ENCODE assay signal across 22 mouse cellular contexts in the genomic region with DNA sequence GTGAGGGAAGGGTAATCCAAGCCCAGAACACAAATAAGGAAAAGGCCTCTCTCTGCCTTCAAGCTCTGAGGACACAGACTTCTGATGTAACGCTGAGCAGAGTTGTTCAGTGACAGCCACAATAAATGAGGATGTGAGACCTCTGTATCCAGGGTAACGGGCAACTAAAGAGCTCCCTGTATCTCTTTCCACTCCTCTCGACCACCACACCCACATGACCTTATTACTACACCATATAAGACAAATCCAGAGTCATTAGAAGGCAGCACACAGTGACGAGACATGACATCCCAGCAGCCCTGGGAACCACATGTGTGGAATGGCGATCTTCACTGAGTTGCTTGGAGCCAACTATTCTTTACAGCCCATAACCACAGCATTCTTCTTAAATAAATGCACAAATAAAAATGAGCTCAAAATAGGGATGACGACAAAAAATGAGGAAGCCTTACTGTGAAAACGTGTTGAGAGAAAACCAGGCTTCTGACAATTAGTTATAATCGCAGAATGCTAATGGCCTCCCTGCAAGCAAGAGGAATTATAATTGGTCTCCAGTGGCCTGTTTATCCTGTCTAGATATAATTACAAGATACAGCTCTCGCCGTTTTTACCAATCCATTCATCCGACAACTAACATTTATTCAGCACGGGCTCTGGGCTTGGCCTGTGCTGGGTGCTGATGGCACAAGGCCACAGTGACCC. TPM values are rescaled to one million over a fixed set of nuclear protein-coding genes. Genes with fewer than 3 reads are reported as not detected.
A peak's percentile ranks its signal among the peaks of the same experiment; 100 is the strongest.
DNase-seq lines count a peak whose midpoint lies in the region; ATAC-seq and TF ChIP-seq lines count a peak whose summit lies in the region.
"Had no signal": no experiment of that assay in that cellular context is flagged by ENCODE, and none has a peak within 500 bp of the region (broad histone marks: within the 10 kb centered on the region; RNA-seq: fewer than 3 reads in every experiment).

No protein-coding gene starts in this region.

- no peak for TF ChIP-seq EP300 in liver, postnatal 0 days (IDR thresholded peaks at IDR 0.05; ENCODE audit: low read depth)

- H3K27me3 ChIP-seq in embryonic facial prominence, embryonic 14.5 days (replicated peaks; ENCODE audit: control insufficient read depth, insufficient read depth, low read length) = no peaks in the 10 kb centered on the region
- H3K27me3 ChIP-seq in embryonic facial prominence, embryonic 10.5 days (replicated peaks; ENCODE audit: low read depth, poor library complexity, severe bottlenecking) = no peaks in the 10 kb centered on the region
- H3K27me3 ChIP-seq in forebrain, embryonic 15.5 days = no peaks in the 10 kb centered on the region
- no peaks in the 10 kb centered on the region for H3K27me3 ChIP-seq in neural tube, embryonic 12.5 days (replicated peaks)
- no peaks in the 10 kb centered on the region for H3K27me3 ChIP-seq in liver, postnatal 0 days (ENCODE audit: insufficient read depth, low read length)
- H3K27me3 ChIP-seq: embryonic facial prominence, embryonic 12.5 days; liver, embryonic 13.5 days had no signal

- no peak overlapping the region for H3K4me3 ChIP-seq in embryonic facial prominence, embryonic 14.5 days (ENCODE audit: low read depth, low read length)
- no peak overlapping the region for H3K4me3 ChIP-seq in embryonic facial prominence, embryonic 10.5 days
- no peak overlapping the region for H3K4me3 ChIP-seq in forebrain, embryonic 15.5 days
- no peak overlapping the region for H3K4me3 ChIP-seq in neural tube, embryonic 12.5 days
- no peak overlapping the region for H3K4me3 ChIP-seq in liver, postnatal 0 days (ENCODE audit: low read depth, low read length)
- H3K4me3 ChIP-seq: embryonic facial prominence, embryonic 12.5 days; liver, embryonic 13.5 days; myocyte had no signal

- ATAC-seq in embryonic facial prominence, embryonic 14.5 days (ENCODE audit: low read depth) = peak; percentile 59
- ATAC-seq in forebrain, embryonic 15.5 days (replicated peaks) = 0 out of 2 replicates have a peak, but pooled peaks have one; percentile 35
- peak; percentile 96 for ATAC-seq in megakaryocyte, adult 5-6 weeks (ENCODE audit: poor library complexity, severe bottlenecking)
- ATAC-seq in neural tube, embryonic 12.5 days (ENCODE audit: low FRiP score, low read depth) = peak; percentile 59; the same call in 1 of the 2 replicates
- ATAC-seq in liver, postnatal 0 days = no peak

- H3K4me2 ChIP-seq in embryonic facial prominence, embryonic 14.5 days (ENCODE audit: low read depth, low read length) = no peak overlapping the region
- H3K4me2 ChIP-seq in forebrain, embryonic 15.5 days (replicated peaks) = no peak overlapping the region
- no peak overlapping the region for H3K4me2 ChIP-seq in neural tube, embryonic 12.5 days (replicated peaks)
- H3K4me2 ChIP-seq in liver, postnatal 0 days (ENCODE audit: low read depth, low read length) = no peak overlapping the region
- H3K4me2 ChIP-seq: embryonic facial prominence, embryonic 12.5 days; liver, embryonic 13.5 days had no signal

- no peak overlapping the region for H3K9ac ChIP-seq in embryonic facial prominence, embryonic 14.5 days (ENCODE audit: low read depth, low read length)
- 0 out of 2 replicates have a peak overlapping the region, but pooled peaks have one; percentile 20 for H3K9ac ChIP-seq in forebrain, embryonic 15.5 days (replicated peaks)
- no peak overlapping the region for H3K9ac ChIP-seq in neural tube, embryonic 12.5 days
- H3K9ac ChIP-seq in liver, postnatal 0 days (replicated peaks) = no peak overlapping the region
- H3K9ac ChIP-seq: embryonic facial prominence, embryonic 12.5 days; liver, embryonic 13.5 days had no signal

- H3K27ac ChIP-seq in embryonic facial prominence, embryonic 14.5 days (replicated peaks; ENCODE audit: low read depth, low read length) = no peak overlapping the region
- H3K27ac ChIP-seq in embryonic facial prominence, embryonic 10.5 days (replicated peaks) = no peak overlapping the region
- peak overlapping the region; percentile 2; the same call in 1 of the 2 replicates for H3K27ac ChIP-seq in forebrain, embryonic 15.5 days (replicated peaks)
- peak overlapping the region; percentile 46; the same call in 1 of the 2 replicates for H3K27ac ChIP-seq in neural tube, embryonic 12.5 days
- H3K27ac ChIP-seq in liver, postnatal 0 days (ENCODE audit: low read depth) = no peak overlapping the region
- H3K27ac ChIP-seq: embryonic facial prominence, embryonic 12.5 days; liver, embryonic 13.5 days had no signal

- H3K36me3 ChIP-seq in embryonic facial prominence, embryonic 14.5 days (ENCODE audit: control insufficient read depth, insufficient read depth, low read length) = peaks cover 34% of the 10 kb centered on the region
- peaks cover 43% of the 10 kb centered on the region for H3K36me3 ChIP-seq in embryonic facial prominence, embryonic 10.5 days (replicated peaks)
- no peaks in the 10 kb centered on the region for H3K36me3 ChIP-seq in forebrain, embryonic 15.5 days
- H3K36me3 ChIP-seq in neural tube, embryonic 12.5 days = peaks cover 7% of the 10 kb centered on the region; the same call in 1 of the 2 replicates
- H3K36me3 ChIP-seq in liver, postnatal 0 days (replicated peaks; ENCODE audit: insufficient read depth, low read length) = no peaks in the 10 kb centered on the region; the same call in 1 of the 2 replicates

- 56% methylated on average over 12 of the region's 12 CpGs for WGBS in embryonic facial prominence, embryonic 14.5 days
- WGBS in embryonic facial prominence, embryonic 10.5 days = 79% methylated on average over 12 of the region's 12 CpGs
- 32% methylated on average over 12 of the region's 12 CpGs for WGBS in forebrain, embryonic 15.5 days
- 53% methylated on average over 12 of the region's 12 CpGs for WGBS in neural tube, embryonic 12.5 days
- WGBS in liver, postnatal 0 days (ENCODE audit: insufficient replicate concordance) = 75% methylated on average over 12 of the region's 12 CpGs

- no peak for TF ChIP-seq CTCF in liver, postnatal 0 days (IDR thresholded peaks at IDR 0.05; ENCODE audit: low read depth)

- 0 out of 2 replicates have a peak, but pooled peaks cover 6% of the 10 kb centered on the region for H3K9me3 ChIP-seq in embryonic facial prominence, embryonic 14.5 days (ENCODE audit: control insufficient read depth, low read length)
- H3K9me3 ChIP-seq in embryonic facial prominence, embryonic 10.5 days = 0 out of 2 replicates have a peak, but pooled peaks cover 2% of the 10 kb centered on the region
- H3K9me3 ChIP-seq in forebrain, embryonic 15.5 days = no peaks in the 10 kb centered on the region
- peaks cover 5% of the 10 kb centered on the region; the same call in 1 of the 2 replicates for H3K9me3 ChIP-seq in neural tube, embryonic 12.5 days
- H3K9me3 ChIP-seq in liver, postnatal 0 days (ENCODE audit: low read length) = no peaks in the 10 kb centered on the region
- H3K9me3 ChIP-seq: embryonic facial prominence, embryonic 12.5 days; liver, embryonic 13.5 days had no signal

- H3K4me1 ChIP-seq in embryonic facial prominence, embryonic 14.5 days (ENCODE audit: control insufficient read depth, insufficient read depth, low read length) = peaks cover 10% of the 10 kb centered on the region
- H3K4me1 ChIP-seq in embryonic facial prominence, embryonic 10.5 days = peaks cover 4% of the 10 kb centered on the region
- peaks cover 32% of the 10 kb centered on the region for H3K4me1 ChIP-seq in forebrain, embryonic 15.5 days
- H3K4me1 ChIP-seq in neural tube, embryonic 12.5 days = peaks cover 20% of the 10 kb centered on the region
- no peaks in the 10 kb centered on the region for H3K4me1 ChIP-seq in liver, postnatal 0 days (ENCODE audit: insufficient read depth)
- H3K4me1 ChIP-seq: embryonic facial prominence, embryonic 12.5 days; liver, embryonic 13.5 days had no signal

- DNase-seq in embryonic facial prominence, embryonic 14.5 days (ENCODE audit: low spot score) = peak; percentile 50
- no peak for DNase-seq in embryonic facial prominence, embryonic 10.5 days (ENCODE audit: low spot score)
- DNase-seq in thymus, adult 18-20 months = no peak
- DNase-seq in frontal cortex, postnatal 36 days (ENCODE audit: low spot score in 2 of 2) = no peak
- DNase-seq in liver, postnatal 0 days = no peak
- DNase-seq: adrenal gland, postnatal 10 days; cerebellum, postnatal 25 days; kidney, postnatal 14 days; liver, embryonic 13.5 days; right cerebral cortex, adult 18-20 months; spleen, adult 18-20 months; thymus, postnatal 36 days had no signal

RNA-seq across cellular contexts. Expression of a gene that starts 27.7 kb away (rescaled TPM):
- polyA plus RNA-seq in embryonic facial prominence, embryonic 14.5 days (2014; fragmentation: Nextera tagmentation; extraction: Ambion mirVana) = not detected in 2 replicates
- polyA plus RNA-seq in embryonic facial prominence, embryonic 10.5 days (2016; fragmentation: Nextera tagmentation; extraction: Ambion mirVana) = not detected in 2 replicates
- not detected in 2 replicates for polyA plus RNA-seq in forebrain, embryonic 15.5 days (2015; fragmentation: Nextera tagmentation; extraction: Ambion mirVana)
- total RNA-seq in megakaryocyte, adult 5-6 weeks (2015) = not detected in 2 replicates
- total RNA-seq in megakaryocyte, adult 5-6 weeks (2017) = not detected in 2 replicates
- not detected in 2 replicates for polyA plus RNA-seq in neural tube, embryonic 12.5 days (2016; fragmentation: Nextera tagmentation; extraction: Ambion mirVana)
- polyA plus RNA-seq in liver, postnatal 0 days (2015; fragmentation: Nextera tagmentation; extraction: Ambion mirVana) = not detected in 2 replicates
- total RNA-seq: adrenal gland, postnatal 10 days; layer of hippocampus, postnatal 14 days; left cerebral cortex, postnatal 36 days had no signal
- polyA plus RNA-seq: embryonic facial prominence, embryonic 12.5 days; heart, embryonic 16.5 days; intestine, embryonic 14.5 days; liver, embryonic 13.5 days; myocyte; stomach, embryonic 16.5 days had no signal

RNA-seq across cellular contexts. Expression of a gene that starts 53.7 kb away (rescaled TPM):
- 47.5 and 50.8 TPM in 2 replicates for polyA plus RNA-seq in embryonic facial prominence, embryonic 14.5 days (2014; fragmentation: Nextera tagmentation; extraction: Ambion mirVana)
- 24.2 and 24.6 TPM in 2 replicates for polyA plus RNA-seq in embryonic facial prominence, embryonic 10.5 days (2016; fragmentation: Nextera tagmentation; extraction: Ambion mirVana)
- polyA plus RNA-seq in forebrain, embryonic 15.5 days (2015; fragmentation: Nextera tagmentation; extraction: Ambion mirVana) = 35.3 and 36.9 TPM in 2 replicates
- 15.9 and 16.6 TPM in 2 replicates for total RNA-seq in megakaryocyte, adult 5-6 weeks (2015)
- 8.5 and 9.2 TPM in 2 replicates for total RNA-seq in megakaryocyte, adult 5-6 weeks (2017)
- 51.2 and 54.7 TPM in 2 replicates for polyA plus RNA-seq in neural tube, embryonic 12.5 days (2016; fragmentation: Nextera tagmentation; extraction: Ambion mirVana)
- 13.1 and 14.0 TPM in 2 replicates for polyA plus RNA-seq in liver, postnatal 0 days (2015; fragmentation: Nextera tagmentation; extraction: Ambion mirVana)

Comparison
In these comparisons a context has a peak if more than half of its experiments do, and no peak if none do; other contexts are left out.
1. H3K27ac ChIP-seq: peak in forebrain, embryonic 15.5 days (single experiment) and neural tube, embryonic 12.5 days (single experiment); none in embryonic facial prominence, embryonic 14.5 days (single experiment), embryonic facial prominence, embryonic 10.5 days (single experiment) and liver, postnatal 0 days (single experiment).